Mouse (Mus musculus) MEL (cell line): ENCODE results near the gene Hspb6.

ENCODE experiments used
- CTCF ChIP-seq, 3 experiments: IDR thresholded peaks in 2 of 3; conservative IDR thresholded peaks in 1 of 3; 2 replicates each; pipeline ENCODE4 v1.5.1; 2011 to 2012; ENCODE audit warnings: low read length in 3 of 3, low read depth in 2 of 3, mild to moderate bottlenecking in 2 of 3, improper control_type of control experiment in 1 of 3, inconsistent platforms in 1 of 3, mixed read lengths in 1 of 3, moderate library complexity in 1 of 3; ENCODE audit not compliant: control insufficient read depth in 1 of 3, insufficient read depth in 1 of 3, poor library complexity in 1 of 3, severe bottlenecking in 1 of 3
- EP300 ChIP-seq, 2 experiments: IDR thresholded peaks; 2 replicates each; pipeline ENCODE4 v1.6.1; 2011; ENCODE audit warnings: improper control_type of control experiment in 2 of 2, low read length in 2 of 2, low read depth in 1 of 2, mild to moderate bottlenecking in 1 of 2
- HCFC1 ChIP-seq: IDR thresholded peaks from 2 replicates; pipeline ENCODE4 v1.6.1; 2012; ENCODE audit warnings: low read depth, mild to moderate bottlenecking, inconsistent platforms, low read length, improper control_type of control experiment, moderate library complexity
- MEF2A ChIP-seq: IDR thresholded peaks from 2 replicates; pipeline ENCODE4 v1.6.1; 2014; ENCODE audit warnings: low read depth, mild to moderate bottlenecking, inconsistent platforms, low read length, improper control_type of control experiment; ENCODE audit not compliant: poor library complexity, insufficient replicate concordance, severe bottlenecking; ENCODE audit errors: extremely low read depth
- MXI1 ChIP-seq: IDR thresholded peaks from 2 replicates; pipeline ENCODE4 v1.6.1; 2011; ENCODE audit warnings: mild to moderate bottlenecking, low read depth, low read length, improper control_type of control experiment
- POLR2A ChIP-seq, 2 experiments: IDR thresholded peaks; 2 replicates each; pipeline ENCODE4 v1.6.1; 2011 to 2012; ENCODE audit warnings: low read length in 2 of 2, mild to moderate bottlenecking in 2 of 2, control low read depth in 1 of 2, improper control_type of control experiment in 1 of 2, low read depth in 1 of 2, moderate library complexity in 1 of 2; ENCODE audit not compliant: control insufficient read depth in 1 of 2, insufficient read depth in 1 of 2, poor library complexity in 1 of 2
- POLR2AphosphoS5 ChIP-seq: IDR thresholded peaks from 2 replicates; pipeline ENCODE4 v1.6.1; 2012; ENCODE audit warnings: low read depth, borderline replicate concordance, mild to moderate bottlenecking, inconsistent platforms, low read length, moderate library complexity, mixed read lengths
- USF2 ChIP-seq, 2 experiments: IDR thresholded peaks; 2 replicates each; pipeline ENCODE4 v1.6.1; 2011 to 2012; ENCODE audit warnings: improper control_type of control experiment in 2 of 2, low read length in 2 of 2, borderline replicate concordance in 1 of 2, inconsistent platforms in 1 of 2, low read depth in 1 of 2, mild to moderate bottlenecking in 1 of 2; ENCODE audit not compliant: insufficient read depth in 1 of 2
- ZMIZ1 ChIP-seq: IDR thresholded peaks from 2 replicates; pipeline ENCODE4 v1.6.1; 2012; ENCODE audit warnings: low read depth, mild to moderate bottlenecking, inconsistent platforms, low read length, improper control_type of control experiment, moderate library complexity
- ZNF384 ChIP-seq: IDR thresholded peaks from 2 replicates; pipeline ENCODE4 v1.6.1; 2012; ENCODE audit warnings: low read depth, mild to moderate bottlenecking, inconsistent platforms, low read length, improper control_type of control experiment

DNA sequence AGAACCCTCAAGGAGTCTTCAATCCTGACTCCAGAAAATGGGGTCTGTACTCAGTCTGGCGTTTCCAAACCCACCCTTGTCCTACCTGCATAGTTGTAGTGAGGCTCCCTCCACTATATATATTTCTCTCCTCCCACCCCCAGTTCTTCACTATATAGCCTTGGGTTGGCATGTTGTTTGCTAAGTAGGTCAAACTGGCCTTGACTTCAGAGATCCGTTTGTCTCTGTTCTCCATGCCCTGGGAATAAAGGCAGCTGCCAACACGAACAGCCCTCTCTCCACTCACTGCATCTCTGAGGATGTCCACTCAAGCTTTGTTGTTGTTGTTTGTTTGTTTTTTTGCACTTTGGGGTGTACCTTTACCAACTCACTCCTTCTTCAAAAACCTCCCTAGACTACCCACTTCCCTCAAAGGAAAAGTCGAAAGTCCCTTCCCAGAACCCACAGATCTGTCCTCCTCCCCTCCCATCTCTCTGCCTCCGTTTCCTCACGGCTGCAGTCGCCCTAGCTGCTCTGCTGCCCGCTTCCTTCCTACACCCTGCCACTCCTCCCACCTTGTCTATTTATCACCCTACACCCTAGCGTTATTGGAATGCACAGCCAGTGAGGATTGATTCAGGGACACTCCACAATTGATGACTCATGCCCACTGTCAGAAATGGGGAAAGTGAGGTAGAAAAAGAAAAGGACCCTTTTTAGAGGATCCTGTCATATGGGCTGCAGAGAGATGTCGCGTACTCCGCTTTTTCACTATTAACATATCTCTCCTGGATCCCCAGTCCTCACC, 6.9 kb downstream of the Hspb6 start:
- no peak for TF ChIP-seq USF2 (IDR thresholded peaks at IDR 0.05; ENCODE audit: borderline replicate concordance in 1 of 2, insufficient read depth in 1 of 2, low read depth in 1 of 2, low read length in 2 of 2)
- no peak for TF ChIP-seq EP300 (IDR thresholded peaks at IDR 0.05; ENCODE audit: low read depth in 1 of 2, low read length in 2 of 2)
- no peak for TF ChIP-seq CTCF (IDR thresholded peaks at IDR 0.05 in 2 of 3, conservative IDR thresholded peaks at IDR 0.05 in 1 of 3; ENCODE audit: control insufficient read depth in 1 of 3, insufficient read depth in 1 of 3, low read depth in 2 of 3, low read length in 3 of 3, poor library complexity in 1 of 3, severe bottlenecking in 1 of 3)
- TF ChIP-seq POLR2A (IDR thresholded peaks at IDR 0.05; ENCODE audit: control insufficient read depth in 1 of 2, insufficient read depth in 1 of 2, low read depth in 1 of 2, low read length in 2 of 2, poor library complexity in 1 of 2) = no peak
- TF ChIP-seq POLR2AphosphoS5 = no peak
- no peak for TF ChIP-seq HCFC1
- TF ChIP-seq MEF2A = no peak
- no peak for TF ChIP-seq MXI1
- no peak for TF ChIP-seq ZMIZ1
- TF ChIP-seq ZNF384 = no peak
